Mouse (Mus musculus): ENCODE measurements at regions not wholly inside any gene's neighbourhood (a gene's known extent, or its start where the extent isn't known, plus 50 kb on each side); places are given as distances from the start of the nearest gene placed in this dataset.

DNA sequence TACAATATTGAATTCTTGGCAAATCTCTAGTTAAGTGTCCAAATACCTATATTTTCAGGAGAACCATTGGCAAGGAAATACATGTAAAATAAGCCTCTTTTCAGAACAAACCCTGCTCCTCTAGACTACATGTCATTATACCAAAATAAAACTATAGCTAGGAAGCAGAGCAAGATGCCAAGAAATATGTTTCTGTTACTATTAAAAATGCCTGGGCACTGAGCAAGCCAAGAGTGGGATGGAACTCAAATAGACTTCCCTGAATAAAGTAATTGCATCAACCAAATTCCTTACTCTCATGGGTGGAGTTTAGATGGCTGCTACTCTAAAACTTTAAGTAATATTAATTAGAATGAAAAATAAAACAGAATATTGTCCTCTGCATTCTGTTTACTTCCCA, 168.0 kb downstream of the Efcab1 start:
- TF ChIP-seq CTCF (IDR thresholded peaks at IDR 0.05) (no peak), POLR2A (IDR thresholded peaks at IDR 0.05; ENCODE audit: insufficient read depth, low read depth, low read length) (no peak), EP300 (IDR thresholded peaks at IDR 0.05; ENCODE audit: insufficient read depth, low read depth, low read length) (no peak)

All from heart, adult 2 months (tissue).